Mouse (Mus musculus) cortical plate, adult 2 months (tissue): ENCODE data around the gene Snrk.

Experiments used
- CTCF ChIP-seq: fragments of 200-500 bp; IDR thresholded peaks from 2 replicates; pipeline ENCODE4 v1.5.1; 2011; ENCODE audit warnings: mild to moderate bottlenecking, control low read depth, low read length; ENCODE audit not compliant: insufficient read depth; ENCODE audit errors: extremely low read depth
- POLR2A ChIP-seq: fragments of 200-500 bp; IDR thresholded peaks from 2 replicates; pipeline ENCODE4 v1.6.1; 2011; ENCODE audit warnings: mild to moderate bottlenecking, low read length, control low read depth; ENCODE audit not compliant: insufficient read depth; ENCODE audit errors: extremely low read depth

DNA sequence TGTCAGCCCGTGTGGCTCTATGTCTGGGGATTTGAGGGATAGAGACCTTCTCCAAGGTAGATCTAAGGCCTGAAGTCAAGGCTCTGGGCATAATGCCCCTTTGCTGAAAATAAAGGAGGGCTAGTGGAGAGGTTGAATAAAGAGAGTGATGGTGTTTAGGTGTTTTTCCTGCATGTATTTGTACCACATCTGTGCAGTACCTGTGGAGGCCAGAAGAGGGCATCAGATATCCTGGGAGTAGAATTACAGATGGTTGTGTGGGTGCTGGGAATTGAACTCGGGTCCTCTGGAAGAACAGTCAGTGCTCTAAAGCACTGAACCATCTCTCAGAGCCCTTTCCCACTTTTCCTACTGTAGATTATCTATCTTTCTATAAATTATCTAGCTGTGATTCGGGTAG, 27.7 kb downstream of the Snrk start:
- TF ChIP-seq CTCF (no peak), POLR2A (no peak)
